Mouse (Mus musculus) C2C12 (cell line): Measurements from ENCODE around the gene Aox2.

ENCODE experiments used
- CEBPB ChIP-seq: IDR thresholded peaks from one replicate; pipeline ENCODE4 v1.6.1; 2011; ENCODE audit warnings: low read depth, mild to moderate bottlenecking, control low read depth, moderate library complexity
- CTCF ChIP-seq: IDR thresholded peaks from one replicate; pipeline ENCODE4 v1.5.1; 2011; ENCODE audit not compliant: control insufficient read depth, insufficient read depth, insufficient read length
- MAX ChIP-seq: IDR thresholded peaks from one replicate; pipeline ENCODE4 v1.6.1; 2011; ENCODE audit warnings: mild to moderate bottlenecking, control low read depth
- MYOD1 ChIP-seq: IDR thresholded peaks from one replicate; pipeline ENCODE4 v1.6.1; 2011; ENCODE audit warnings: low read depth; ENCODE audit not compliant: control insufficient read depth, insufficient read length
- MYOG ChIP-seq: IDR thresholded peaks from one replicate; pipeline ENCODE4 v1.6.1; 2011; ENCODE audit not compliant: control insufficient read depth, insufficient read length; ENCODE audit errors: extremely low read depth
- USF1 ChIP-seq: IDR thresholded peaks from one replicate; pipeline ENCODE4 v1.6.1; 2011; ENCODE audit warnings: low read depth, mild to moderate bottlenecking, control low read depth, moderate library complexity

GRCm38 (mm10) chr1:58410776-58411175 lies 132.7 kb downstream of the Aox2 start:
- TF ChIP-seq CTCF (no peak), CEBPB (no peak), MYOG (no peak), USF1 (no peak), MAX (no peak), MYOD1 (no peak)
